Mouse (Mus musculus): Measurements from ENCODE around the gene Grik5. TPM values are rescaled to one million over a fixed set of nuclear protein-coding genes. Genes with fewer than 3 reads are reported as not detected.

The Grik5 gene
- polyA plus RNA-seq, 1 experiment from 2014 or later, result 4.1 TPM

DNA sequence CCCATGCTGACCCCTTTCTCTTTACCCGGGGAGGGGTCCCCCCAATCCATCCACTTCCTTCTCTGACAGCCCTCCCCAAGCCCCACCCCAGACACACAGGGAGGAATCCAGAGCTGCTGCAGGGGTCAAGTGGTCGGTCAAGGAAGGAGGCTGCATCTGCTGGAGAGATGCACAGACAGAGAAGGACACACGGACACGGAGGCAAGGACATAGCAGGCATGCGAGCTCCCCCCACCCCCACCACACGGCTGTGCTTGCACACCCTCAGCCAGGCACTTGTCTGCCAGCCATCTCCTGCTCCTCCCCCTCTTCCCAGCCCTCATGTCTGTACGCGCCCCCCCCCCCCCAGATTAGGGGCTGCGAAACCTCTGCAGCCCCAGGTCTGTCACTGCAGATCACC is 67.3 kb downstream of the Grik5 start:
- ATAC-seq (ENCODE audit: extremely low read depth, insufficient number of reproducible peaks, low FRiP score, low TSS enrichment), result no peak
- Histone ChIP-seq H3K4me2 (peak overlapping the region; percentile 74), H3K9me3 (no peaks in the 10 kb centered on the region), H3K27me3 (replicated peaks) (peaks cover 83% of the 10 kb centered on the region), H3K4me3 (peak overlapping the region; percentile 47; the same call in 1 of the 2 replicates), H3K4me1 (peaks cover 21% of the 10 kb centered on the region), H3K9ac (no peak overlapping the region), H3K27ac (replicated peaks) (no peak overlapping the region), H3K36me3 (no peaks in the 10 kb centered on the region)
- 22% methylated on average over 7 of the region's 9 CpGs for WGBS

DNA sequence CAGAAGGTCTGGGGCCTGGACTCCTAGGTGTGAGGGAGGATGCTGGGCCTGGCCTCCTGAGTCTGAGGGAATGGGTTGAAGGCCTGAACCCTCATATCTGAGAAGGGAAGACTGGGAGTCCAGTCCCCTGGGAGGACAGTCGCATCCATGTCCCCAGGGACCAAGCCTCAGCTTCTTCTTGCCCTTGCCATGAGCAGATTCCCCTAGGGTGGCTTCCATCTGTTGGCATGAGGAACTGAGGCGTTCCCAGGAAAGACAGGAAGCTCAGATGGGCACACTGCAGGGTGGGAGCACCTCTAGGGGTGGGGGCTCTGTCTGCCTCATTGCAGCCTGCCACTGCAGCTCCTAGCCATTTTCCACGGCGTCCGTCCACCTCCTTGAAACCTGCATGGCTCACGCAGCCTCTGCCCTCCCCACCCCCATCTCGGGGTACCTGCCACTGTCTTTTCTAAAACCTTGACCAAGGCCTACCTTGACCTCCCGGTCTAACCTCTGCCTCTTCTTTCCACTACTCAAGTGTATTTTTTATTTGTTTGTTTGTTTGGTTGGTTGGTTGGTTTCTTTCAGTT is 68.2 kb downstream of the Grik5 start:
- ATAC-seq (ENCODE audit: extremely low read depth, insufficient number of reproducible peaks, low FRiP score, low TSS enrichment), result no peak
- Histone ChIP-seq H3K9me3 (no peaks in the 10 kb centered on the region), H3K27ac (replicated peaks) (no peak overlapping the region), H3K4me1 (peaks cover 14% of the 10 kb centered on the region), H3K27me3 (replicated peaks) (peaks cover 74% of the 10 kb centered on the region), H3K9ac (no peak overlapping the region), H3K4me3 (no peak overlapping the region), H3K4me2 (no peak overlapping the region), H3K36me3 (no peaks in the 10 kb centered on the region)
- WGBS, result 83% methylated on average over 8 of the region's 8 CpGs

DNA sequence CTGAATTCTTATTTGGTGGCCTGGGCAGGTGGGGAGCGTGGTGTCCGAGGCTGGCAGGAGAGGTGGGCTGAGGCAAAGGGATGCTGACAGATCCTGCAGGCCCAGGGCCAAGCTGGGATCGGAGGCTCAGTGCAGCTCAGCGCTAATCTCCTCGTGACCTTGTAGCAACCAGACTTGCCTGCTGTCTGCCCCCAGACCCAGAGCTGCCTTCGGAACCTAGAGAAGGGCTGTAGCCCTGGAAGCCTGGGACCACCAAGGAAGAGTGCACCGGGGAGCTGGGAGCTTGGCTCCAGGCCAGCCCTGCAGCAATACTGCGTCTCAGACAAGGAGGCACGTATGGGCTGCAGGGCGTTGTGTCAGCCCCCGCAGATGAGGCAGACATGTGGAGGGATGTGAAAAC is 68.9 kb downstream of the Grik5 start:
- 42% methylated on average over 11 of the region's 11 CpGs for WGBS
- peaks cover 68% of the 10 kb centered on the region for H3K27me3 ChIP-seq (replicated peaks)
- ATAC-seq (ENCODE audit: extremely low read depth, insufficient number of reproducible peaks, low FRiP score, low TSS enrichment), result no peak

DNA sequence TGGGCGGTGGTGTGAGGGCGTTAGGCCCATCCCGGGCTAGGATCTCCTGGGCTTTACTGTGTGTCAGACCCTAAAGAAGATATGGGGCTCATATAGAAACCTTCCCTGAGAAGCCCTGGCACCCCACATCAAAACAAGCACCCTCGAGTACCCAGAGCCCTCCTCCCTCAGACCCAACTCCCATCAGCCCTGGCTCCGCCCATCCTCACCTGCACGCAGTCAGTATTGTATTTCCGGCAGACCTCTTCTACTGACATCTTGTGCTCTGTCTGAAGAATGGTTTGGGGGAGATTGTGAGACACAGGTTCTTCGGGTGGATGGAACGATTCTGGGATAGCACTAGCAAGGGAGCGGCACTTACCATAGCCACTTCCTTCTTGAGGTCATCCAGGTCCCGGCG is 71.4 kb downstream of the Grik5 start:
- WGBS, result 56% methylated on average over 12 of the region's 12 CpGs

More for the DNA sequence above, 68.9 kb downstream of the Grik5 start:
- H3K36me3 ChIP-seq, result no peaks in the 10 kb centered on the region
- H3K27ac ChIP-seq (replicated peaks), result no peak overlapping the region
- no peaks in the 10 kb centered on the region for H3K9me3 ChIP-seq
- no peak overlapping the region for H3K4me2 ChIP-seq
- peaks cover 12% of the 10 kb centered on the region for H3K4me1 ChIP-seq
- no peak overlapping the region for H3K4me3 ChIP-seq
- H3K9ac ChIP-seq, result no peak overlapping the region

DNA sequence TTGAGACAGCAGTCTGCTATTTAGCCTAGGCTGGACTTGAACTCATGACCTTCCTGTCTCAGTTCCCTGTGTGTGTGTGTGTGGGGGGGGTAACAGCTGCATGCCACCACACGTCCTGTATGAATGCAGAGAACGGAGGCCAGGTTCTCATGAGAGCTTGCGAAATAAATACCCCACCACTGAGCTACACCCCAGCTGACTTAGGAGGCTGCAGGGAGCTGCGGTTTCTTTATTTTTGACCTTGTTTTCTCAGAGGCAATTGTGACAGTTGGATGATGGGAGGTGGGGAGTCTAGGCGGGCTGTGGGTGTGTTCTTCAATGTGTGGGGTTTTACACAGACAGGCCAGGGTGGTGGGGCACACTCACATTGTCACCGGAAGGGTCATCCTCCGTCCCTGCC is 71.9 kb downstream of the Grik5 start:
- no peak for ATAC-seq (ENCODE audit: extremely low read depth, insufficient number of reproducible peaks, low FRiP score, low TSS enrichment)

More for the DNA sequence above, 71.4 kb downstream of the Grik5 start:
- Histone ChIP-seq H3K27ac (replicated peaks) (no peak overlapping the region), H3K4me2 (no peak overlapping the region), H3K9ac (no peak overlapping the region), H3K36me3 (no peaks in the 10 kb centered on the region), H3K27me3 (replicated peaks) (peaks cover 42% of the 10 kb centered on the region), H3K4me1 (peaks cover 11% of the 10 kb centered on the region), H3K4me3 (no peak overlapping the region), H3K9me3 (no peaks in the 10 kb centered on the region)
- ATAC-seq (ENCODE audit: extremely low read depth, insufficient number of reproducible peaks, low FRiP score, low TSS enrichment), result no peak

DNA sequence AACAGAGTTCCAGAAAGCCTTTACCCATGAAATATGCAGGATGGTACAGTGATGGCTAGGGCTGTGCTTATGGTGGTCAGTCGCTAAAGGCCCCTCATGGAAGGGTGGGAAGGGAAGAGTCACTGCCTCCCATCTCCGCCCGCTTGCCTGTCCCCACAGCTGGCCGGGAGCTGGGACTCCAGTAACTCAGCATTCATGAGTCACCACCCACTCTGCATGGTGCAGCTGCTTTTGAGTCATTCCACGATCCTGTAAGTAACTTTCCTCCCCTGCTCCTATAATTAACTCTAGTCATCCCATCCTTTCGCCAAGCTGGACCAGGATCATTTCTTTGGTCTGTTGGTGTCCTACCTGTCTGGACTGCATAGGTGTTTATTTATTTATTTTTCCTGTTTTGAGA is 79.1 kb downstream of the Grik5 start:
- 66% methylated on average over 6 of the region's 6 CpGs for WGBS
- H3K27me3 ChIP-seq (replicated peaks), result peaks cover 32% of the 10 kb centered on the region
- H3K4me3 ChIP-seq, result no peak overlapping the region
- H3K9me3 ChIP-seq, result no peaks in the 10 kb centered on the region
- no peak for ATAC-seq (ENCODE audit: extremely low read depth, insufficient number of reproducible peaks, low FRiP score, low TSS enrichment)
- H3K27ac ChIP-seq (replicated peaks), result no peak overlapping the region
- no peak overlapping the region for H3K9ac ChIP-seq
- no peak overlapping the region for H3K4me2 ChIP-seq
- H3K36me3 ChIP-seq, result no peaks in the 10 kb centered on the region
- no peaks in the 10 kb centered on the region for H3K4me1 ChIP-seq

More for the DNA sequence above, 71.9 kb downstream of the Grik5 start:
- no peaks in the 10 kb centered on the region for H3K36me3 ChIP-seq
- no peaks in the 10 kb centered on the region for H3K9me3 ChIP-seq
- 60% methylated on average over 7 of the region's 7 CpGs for WGBS
- H3K4me3 ChIP-seq, result no peak overlapping the region
- peaks cover 37% of the 10 kb centered on the region for H3K27me3 ChIP-seq (replicated peaks)
- peaks cover 6% of the 10 kb centered on the region for H3K4me1 ChIP-seq
- H3K4me2 ChIP-seq, result no peak overlapping the region
- no peak overlapping the region for H3K9ac ChIP-seq
- no peak overlapping the region for H3K27ac ChIP-seq (replicated peaks)

DNA sequence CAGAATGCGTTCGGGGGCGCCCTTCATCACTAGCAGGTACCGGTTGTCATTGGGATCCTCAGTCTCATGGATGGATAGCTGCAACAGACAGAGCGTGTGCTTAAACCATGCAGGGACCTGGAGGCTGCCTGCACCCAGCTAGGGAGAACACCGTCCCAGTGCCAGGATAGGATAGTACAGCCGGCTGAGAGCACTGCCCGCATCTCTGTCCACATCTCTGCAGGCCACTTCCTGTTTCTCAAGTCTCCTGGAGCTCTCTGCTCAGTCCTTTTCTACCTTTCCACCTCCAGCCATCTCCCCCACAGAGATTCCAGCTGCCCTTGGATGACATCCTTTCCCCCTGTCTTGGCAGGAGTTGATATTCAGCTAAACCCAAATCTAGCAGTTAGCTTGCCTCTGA is 81.7 kb downstream of the Grik5 start:
- ATAC-seq (ENCODE audit: extremely low read depth, insufficient number of reproducible peaks, low FRiP score, low TSS enrichment), result no peak
- no peaks in the 10 kb centered on the region for H3K9me3 ChIP-seq
- H3K4me2 ChIP-seq, result no peak overlapping the region
- H3K9ac ChIP-seq, result no peak overlapping the region
- 76% methylated on average over 8 of the region's 8 CpGs for WGBS
- H3K27me3 ChIP-seq (replicated peaks), result peaks cover 32% of the 10 kb centered on the region
- no peak overlapping the region for H3K4me3 ChIP-seq
- H3K4me1 ChIP-seq, result no peaks in the 10 kb centered on the region
- no peaks in the 10 kb centered on the region for H3K36me3 ChIP-seq
- H3K27ac ChIP-seq (replicated peaks), result no peak overlapping the region

DNA sequence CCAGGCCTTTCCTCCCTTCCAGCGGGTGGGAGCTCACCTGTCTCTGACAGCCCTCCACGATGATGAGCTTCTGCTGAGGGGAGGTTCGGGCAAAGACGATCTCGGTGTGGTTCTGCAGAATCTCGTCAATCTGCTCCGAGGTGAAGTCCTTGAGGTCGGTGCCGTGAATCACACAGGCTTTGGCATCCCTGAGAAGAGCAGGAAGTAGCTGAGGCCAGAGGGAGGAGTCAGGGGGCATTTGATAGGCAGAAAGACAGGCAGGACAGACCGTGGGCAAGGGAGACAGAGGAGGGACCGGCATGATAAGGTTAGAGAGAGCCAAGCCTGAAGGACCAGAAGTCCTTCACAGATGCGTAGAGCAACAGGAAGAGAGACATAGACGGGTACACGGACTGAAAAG is 84.2 kb downstream of the Grik5 start:
- Histone ChIP-seq H3K27me3 (replicated peaks) (peaks cover 15% of the 10 kb centered on the region), H3K4me1 (no peaks in the 10 kb centered on the region), H3K27ac (replicated peaks) (no peak overlapping the region), H3K36me3 (no peaks in the 10 kb centered on the region), H3K4me2 (no peak overlapping the region), H3K4me3 (no peak overlapping the region), H3K9me3 (no peaks in the 10 kb centered on the region), H3K9ac (no peak overlapping the region)
- WGBS, result 69% methylated on average over 14 of the region's 14 CpGs
- ATAC-seq (ENCODE audit: extremely low read depth, insufficient number of reproducible peaks, low FRiP score, low TSS enrichment), result no peak

DNA sequence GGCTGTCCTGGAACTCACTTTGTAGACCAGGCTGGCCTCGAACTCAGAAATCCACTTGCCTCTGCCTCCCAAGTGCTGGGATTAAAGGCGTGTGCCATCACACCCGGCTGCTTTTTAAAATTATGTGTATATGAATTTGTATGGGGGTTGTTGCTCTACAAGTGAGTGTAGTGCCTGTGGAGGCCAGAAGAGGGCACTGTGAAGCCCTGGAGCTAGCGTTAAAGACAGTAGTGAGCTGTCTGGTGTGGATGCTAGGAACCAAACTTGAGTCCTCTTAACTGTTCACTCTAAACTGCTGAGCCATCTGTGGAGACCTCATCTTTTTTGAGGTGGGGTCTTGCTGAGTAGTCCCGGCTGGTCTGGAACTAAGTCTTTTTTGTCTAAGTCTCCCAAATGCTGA is 86.3 kb downstream of the Grik5 start:
- Histone ChIP-seq H3K4me1 (no peaks in the 10 kb centered on the region), H3K27me3 (replicated peaks) (peaks cover 7% of the 10 kb centered on the region; the same call in 1 of the 2 replicates), H3K4me3 (no peak overlapping the region), H3K9ac (no peak overlapping the region), H3K36me3 (no peaks in the 10 kb centered on the region), H3K27ac (replicated peaks) (no peak overlapping the region), H3K4me2 (no peak overlapping the region), H3K9me3 (no peaks in the 10 kb centered on the region)
- WGBS, result 69% methylated on average over 5 of the region's 5 CpGs
- ATAC-seq (ENCODE audit: extremely low read depth, insufficient number of reproducible peaks, low FRiP score, low TSS enrichment), result no peak

DNA sequence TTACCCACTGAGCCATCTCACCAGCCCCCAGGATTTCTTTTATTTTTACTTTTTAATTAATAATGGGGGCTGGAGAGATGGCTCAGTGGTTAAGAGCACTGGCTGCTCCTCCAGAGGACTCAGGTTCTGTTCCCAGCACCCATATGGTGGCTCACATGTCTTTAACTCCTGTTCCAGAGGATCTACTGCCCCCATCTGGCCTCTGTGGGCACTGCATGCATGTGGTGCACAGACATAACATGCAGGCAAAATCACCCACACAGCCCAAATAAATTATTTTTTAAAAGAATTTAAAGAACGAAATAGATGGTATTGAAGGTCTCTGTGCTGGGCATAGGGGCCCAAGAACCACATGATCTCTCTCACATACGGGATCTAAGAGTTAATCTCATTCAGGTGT is 87.8 kb downstream of the Grik5 start:
- Histone ChIP-seq H3K9ac (no peak overlapping the region), H3K4me2 (no peak overlapping the region), H3K27ac (replicated peaks) (no peak overlapping the region), H3K36me3 (no peaks in the 10 kb centered on the region), H3K27me3 (replicated peaks) (0 out of 2 replicates have a peak, but pooled peaks cover 6% of the 10 kb centered on the region), H3K4me3 (no peak overlapping the region), H3K4me1 (no peaks in the 10 kb centered on the region), H3K9me3 (no peaks in the 10 kb centered on the region)
- WGBS, result 83% methylated on average over 2 of the region's 2 CpGs
- no peak for ATAC-seq (ENCODE audit: extremely low read depth, insufficient number of reproducible peaks, low FRiP score, low TSS enrichment)

DNA sequence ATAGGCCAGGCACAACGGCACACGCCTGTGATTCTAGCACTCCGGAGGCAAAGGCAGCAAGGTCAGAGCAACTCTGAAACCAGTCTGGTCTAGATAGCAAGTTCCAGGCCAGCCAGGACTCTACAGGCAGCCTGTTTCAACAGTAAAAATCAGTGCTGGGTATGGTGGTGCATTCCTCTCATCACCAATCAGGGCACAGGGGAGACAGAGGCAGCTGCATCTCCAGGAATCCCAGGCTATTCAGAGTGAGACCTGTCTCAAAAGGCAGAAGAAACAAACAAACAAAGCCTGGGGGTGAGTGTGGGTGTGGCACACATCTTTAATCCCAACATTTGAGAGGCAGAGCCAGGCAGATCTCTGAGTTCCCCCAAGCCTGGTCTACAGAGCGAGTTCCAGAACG is 88.8 kb downstream of the Grik5 start:
- Histone ChIP-seq H3K9ac (no peak overlapping the region), H3K4me2 (no peak overlapping the region), H3K4me3 (no peak overlapping the region), H3K36me3 (no peaks in the 10 kb centered on the region), H3K9me3 (no peaks in the 10 kb centered on the region), H3K27me3 (replicated peaks) (0 out of 2 replicates have a peak, but pooled peaks cover 13% of the 10 kb centered on the region), H3K4me1 (no peaks in the 10 kb centered on the region), H3K27ac (replicated peaks) (no peak overlapping the region)
- ATAC-seq (ENCODE audit: extremely low read depth, insufficient number of reproducible peaks, low FRiP score, low TSS enrichment), result no peak
- WGBS, result 69% methylated on average over 5 of the region's 5 CpGs

DNA sequence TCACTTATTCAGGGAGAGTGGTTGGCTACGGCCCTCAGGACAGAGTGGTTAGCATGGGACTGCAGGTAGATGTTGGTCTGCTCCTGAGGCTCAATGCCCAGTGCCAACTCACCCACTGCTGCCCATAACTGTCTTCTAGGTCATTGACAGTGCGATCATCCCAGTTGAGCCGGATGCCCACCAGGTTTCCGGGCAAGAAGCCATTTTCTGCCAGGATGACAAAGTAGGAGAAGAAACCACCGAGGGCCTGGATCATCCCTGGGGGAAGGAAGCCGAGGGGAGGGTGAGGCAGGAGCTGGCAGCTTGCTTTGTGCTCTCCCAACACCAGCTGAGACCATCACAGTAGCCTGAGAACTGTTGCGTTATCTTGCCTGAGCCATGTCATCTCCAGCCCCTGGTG is 91.7 kb downstream of the Grik5 start:
- Histone ChIP-seq H3K4me1 (no peaks in the 10 kb centered on the region), H3K27ac (replicated peaks) (no peak overlapping the region), H3K36me3 (no peaks in the 10 kb centered on the region), H3K4me2 (no peak overlapping the region), H3K9me3 (no peaks in the 10 kb centered on the region), H3K27me3 (replicated peaks) (0 out of 2 replicates have a peak, but pooled peaks cover 13% of the 10 kb centered on the region), H3K4me3 (no peak overlapping the region), H3K9ac (no peak overlapping the region)
- WGBS, result 78% methylated on average over 7 of the region's 7 CpGs
- ATAC-seq (ENCODE audit: extremely low read depth, insufficient number of reproducible peaks, low FRiP score, low TSS enrichment), result no peak

All from heart, embryonic 13.5 days (tissue).